Comparison of ENCODE assay signal across 8 mouse cellular contexts in the genomic region with DNA sequence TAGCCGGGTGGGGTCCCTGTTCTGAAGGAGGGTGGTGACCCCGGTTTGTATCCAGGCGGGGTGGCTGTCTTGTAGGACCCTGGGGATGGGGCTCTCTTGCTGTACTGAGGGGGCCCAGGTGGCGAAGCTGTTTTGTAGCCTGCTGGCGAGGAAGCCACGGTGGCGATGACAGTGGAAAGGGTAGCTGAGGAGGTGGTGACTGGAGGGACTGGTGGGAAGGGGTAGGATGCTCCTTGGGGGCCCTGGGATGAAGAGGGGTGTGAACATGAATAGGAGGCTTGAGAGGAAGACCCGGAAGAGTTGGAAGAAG. TPM values are rescaled to one million over a fixed set of nuclear protein-coding genes. Genes with fewer than 3 reads are reported as not detected.
DNase-seq lines count a peak whose midpoint lies in the region; ATAC-seq lines count a peak whose summit lies in the region.

No protein-coding gene starts in this region.

- no peaks in the 10 kb centered on the region for H3K27me3 ChIP-seq in kidney, embryonic 15.5 days
- no peaks in the 10 kb centered on the region for H3K27me3 ChIP-seq in hindbrain, embryonic 11.5 days (ENCODE audit: control insufficient read depth, insufficient read depth, low read length)
- no peaks in the 10 kb centered on the region for H3K27me3 ChIP-seq in midbrain, embryonic 11.5 days (ENCODE audit: control insufficient read depth, insufficient read depth, low read length)

- H3K9ac ChIP-seq in kidney, embryonic 15.5 days: peak overlapping the region; percentile 71
- peak overlapping the region; percentile 86 for H3K9ac ChIP-seq in hindbrain, embryonic 11.5 days (ENCODE audit: low read depth, low read length)
- peak overlapping the region; percentile 86 for H3K9ac ChIP-seq in midbrain, embryonic 11.5 days (ENCODE audit: low read length)

- no peaks in the 10 kb centered on the region for H3K9me3 ChIP-seq in kidney, embryonic 15.5 days (replicated peaks)
- no peaks in the 10 kb centered on the region for H3K9me3 ChIP-seq in hindbrain, embryonic 11.5 days (ENCODE audit: control insufficient read depth, low read length)
- no peaks in the 10 kb centered on the region for H3K9me3 ChIP-seq in midbrain, embryonic 11.5 days (ENCODE audit: control insufficient read depth, low read length)

- peaks cover 52% of the 10 kb centered on the region for H3K4me1 ChIP-seq in kidney, embryonic 15.5 days
- peaks cover 3% of the 10 kb centered on the region; the same call in 1 of the 2 replicates for H3K4me1 ChIP-seq in brown adipose tissue, adult 24 weeks (ENCODE audit: control insufficient read depth, insufficient read depth, insufficient read length, low read length)
- peaks cover 14% of the 10 kb centered on the region for H3K4me1 ChIP-seq in hindbrain, embryonic 11.5 days (replicated peaks; ENCODE audit: control insufficient read depth, insufficient read depth, low read length)
- peaks cover 22% of the 10 kb centered on the region for H3K4me1 ChIP-seq in midbrain, embryonic 11.5 days (ENCODE audit: control insufficient read depth, insufficient read depth, low read length)

- H3K27ac ChIP-seq in kidney, embryonic 15.5 days: peak overlapping the region; percentile 95
- H3K27ac ChIP-seq in brown adipose tissue, adult 24 weeks (replicated peaks; ENCODE audit: low read depth, low read length): no peak overlapping the region
- peak overlapping the region; percentile 86 for H3K27ac ChIP-seq in hindbrain, embryonic 11.5 days (ENCODE audit: low read depth, low read length)
- peak overlapping the region; percentile 85 for H3K27ac ChIP-seq in midbrain, embryonic 11.5 days (ENCODE audit: low read depth, low read length)

- peak; percentile 3 for ATAC-seq in kidney, embryonic 15.5 days (replicated peaks; ENCODE audit: low FRiP score)
- no peak; the same call in 1 of the 2 replicates for ATAC-seq in hindbrain, embryonic 11.5 days (ENCODE audit: low FRiP score)
- ATAC-seq in midbrain, embryonic 11.5 days (ENCODE audit: low FRiP score): peak; percentile 6; the same call in 1 of the 2 replicates

- peak overlapping the region; percentile 94 for H3K4me2 ChIP-seq in kidney, embryonic 15.5 days
- peak overlapping the region; percentile 97 for H3K4me2 ChIP-seq in hindbrain, embryonic 11.5 days (replicated peaks; ENCODE audit: low read depth, low read length)
- peak overlapping the region; percentile 98 for H3K4me2 ChIP-seq in midbrain, embryonic 11.5 days

- WGBS in kidney, embryonic 15.5 days: 24% methylated on average over 8 of the region's 8 CpGs
- 14% methylated on average over 8 of the region's 8 CpGs for WGBS in hindbrain, embryonic 11.5 days
- 20% methylated on average over 8 of the region's 8 CpGs for WGBS in midbrain, embryonic 11.5 days

- H3K36me3 ChIP-seq in kidney, embryonic 15.5 days: peaks cover 69% of the 10 kb centered on the region
- H3K36me3 ChIP-seq in hindbrain, embryonic 11.5 days (ENCODE audit: control insufficient read depth, insufficient read depth, low read length): 0 out of 2 replicates have a peak, but pooled peaks cover 7% of the 10 kb centered on the region
- H3K36me3 ChIP-seq in midbrain, embryonic 11.5 days (ENCODE audit: control insufficient read depth, insufficient read depth, low read length): peaks cover 20% of the 10 kb centered on the region

- no peak for DNase-seq in kidney, adult 18-20 months
- no peak for DNase-seq in hindbrain, embryonic 11.5 days (ENCODE audit: low spot score)
- no peak for DNase-seq in midbrain, embryonic 11.5 days (ENCODE audit: low spot score, missing footprints)
- DNase-seq in cerebellum, postnatal 4 days (ENCODE audit: low spot score in 2 of 2): no peak
- no peak for DNase-seq in cerebellum, postnatal 36 days
- no peak for DNase-seq in left cerebral cortex, adult 11 months (ENCODE audit: low spot score)

- peak overlapping the region; percentile 55 for H3K4me3 ChIP-seq in kidney, embryonic 15.5 days (replicated peaks)
- H3K4me3 ChIP-seq in brown adipose tissue, adult 24 weeks (ENCODE audit: insufficient read depth, low read depth, low read length): peak overlapping the region; percentile 63
- peak overlapping the region; percentile 51 for H3K4me3 ChIP-seq in hindbrain, embryonic 11.5 days (ENCODE audit: low read depth, low read length)
- peak overlapping the region; percentile 57 for H3K4me3 ChIP-seq in midbrain, embryonic 11.5 days (ENCODE audit: low read depth, low read length)

RNA-seq across cellular contexts. Expression of a gene that starts 5.1 kb away (rescaled TPM):
- 516 and 519 TPM in 2 replicates for polyA plus RNA-seq in kidney, embryonic 15.5 days (2015; fragmentation: Nextera tagmentation; extraction: Ambion mirVana)
- polyA plus RNA-seq in brown adipose tissue, adult 24 weeks (2012; ENCODE audit: insufficient read depth, insufficient read length, missing spikeins): 301 and 355 TPM in 2 replicates
- 553 and 590 TPM in 2 replicates for polyA plus RNA-seq in hindbrain, embryonic 11.5 days (2014; fragmentation: Nextera tagmentation; extraction: Ambion mirVana)
- 532 and 550 TPM in 2 replicates for polyA plus RNA-seq in midbrain, embryonic 11.5 days (2014; fragmentation: Nextera tagmentation; extraction: Ambion mirVana)

RNA-seq across cellular contexts. Expression of a gene that starts 7.7 kb away (rescaled TPM):
- 12.5 and 13.3 TPM in 2 replicates for polyA plus RNA-seq in kidney, embryonic 15.5 days (2015; fragmentation: Nextera tagmentation; extraction: Ambion mirVana)
- polyA plus RNA-seq in brown adipose tissue, adult 24 weeks (2012; ENCODE audit: insufficient read depth, insufficient read length, missing spikeins): 13.5 and 14.1 TPM in 2 replicates
- polyA plus RNA-seq in hindbrain, embryonic 11.5 days (2014; fragmentation: Nextera tagmentation; extraction: Ambion mirVana): 7.1 and 7.9 TPM in 2 replicates
- 5.1 and 6.3 TPM in 2 replicates for polyA plus RNA-seq in midbrain, embryonic 11.5 days (2014; fragmentation: Nextera tagmentation; extraction: Ambion mirVana)

RNA-seq across cellular contexts. Expression of a gene that starts 9.6 kb away (rescaled TPM):
- not detected in 2 replicates for polyA plus RNA-seq in kidney, embryonic 15.5 days (2015; fragmentation: Nextera tagmentation; extraction: Ambion mirVana)
- not detected in 2 replicates for polyA plus RNA-seq in brown adipose tissue, adult 24 weeks (2012; ENCODE audit: insufficient read depth, insufficient read length, missing spikeins)
- not detected in 2 replicates for polyA plus RNA-seq in hindbrain, embryonic 11.5 days (2014; fragmentation: Nextera tagmentation; extraction: Ambion mirVana)
- polyA plus RNA-seq in midbrain, embryonic 11.5 days (2014; fragmentation: Nextera tagmentation; extraction: Ambion mirVana): not detected in 2 replicates

RNA-seq across cellular contexts. Expression of a gene that starts 10.1 kb away (rescaled TPM):
- polyA plus RNA-seq in kidney, embryonic 15.5 days (2015; fragmentation: Nextera tagmentation; extraction: Ambion mirVana): 17.0 and 17.7 TPM in 2 replicates
- polyA plus RNA-seq in brown adipose tissue, adult 24 weeks (2012; ENCODE audit: insufficient read depth, insufficient read length, missing spikeins): 31.7 and 35.7 TPM in 2 replicates
- polyA plus RNA-seq in hindbrain, embryonic 11.5 days (2014; fragmentation: Nextera tagmentation; extraction: Ambion mirVana): 9.2 and 12.7 TPM in 2 replicates
- 8.2 and 8.4 TPM in 2 replicates for polyA plus RNA-seq in midbrain, embryonic 11.5 days (2014; fragmentation: Nextera tagmentation; extraction: Ambion mirVana)

RNA-seq across cellular contexts. Expression of a gene that starts 23.2 kb away (rescaled TPM):
- polyA plus RNA-seq in kidney, embryonic 15.5 days (2015; fragmentation: Nextera tagmentation; extraction: Ambion mirVana): 10.5 and 12.4 TPM in 2 replicates
- polyA plus RNA-seq in brown adipose tissue, adult 24 weeks (2012; ENCODE audit: insufficient read depth, insufficient read length, missing spikeins): 0.63 TPM in 1 of 2 replicates, not detected in the other
- polyA plus RNA-seq in hindbrain, embryonic 11.5 days (2014; fragmentation: Nextera tagmentation; extraction: Ambion mirVana): 5.9 and 7.1 TPM in 2 replicates
- 4.5 and 6.6 TPM in 2 replicates for polyA plus RNA-seq in midbrain, embryonic 11.5 days (2014; fragmentation: Nextera tagmentation; extraction: Ambion mirVana)
